Mouse (Mus musculus) embryo, embryonic 10 days (tissue): Measurements from ENCODE around the gene Rfc5.
"Not testable (repeated sequence)": the region's sequence is repeated elsewhere in the genome, so short reads cannot be mapped to it uniquely, and the experiment has no call there.

Experiments
- DNase-seq: peaks from one replicate; pipeline ENCODE4 v3.0.0-alpha.2; 2015; ENCODE audit warnings: low spot score

The Rfc5 gene

DNA sequence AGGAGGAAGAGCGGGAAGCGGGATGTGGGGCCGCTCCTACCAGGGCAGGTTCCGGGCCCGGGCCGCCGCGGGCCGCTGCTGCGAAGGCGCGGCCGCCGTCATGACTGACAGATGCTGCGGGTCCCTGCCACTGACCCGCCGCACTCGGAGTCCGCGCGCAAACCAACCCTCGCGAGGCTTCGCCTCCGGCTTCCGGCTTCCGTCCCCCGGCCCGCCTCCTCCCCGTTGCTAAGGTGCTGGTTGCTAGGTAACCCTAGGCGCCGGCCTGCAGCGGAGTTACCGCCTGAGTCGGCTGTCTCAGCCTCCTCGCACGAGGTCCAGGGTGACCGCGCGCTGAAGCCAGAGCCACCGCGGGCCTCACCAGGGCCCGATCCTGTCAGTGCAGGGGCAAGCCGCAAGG is at the start of gene Rfc5:
TSS of gene Rfc5 (minus strand) at position 171 of the 400 bp plus-strand sequence.
- DNase-seq: peak; percentile 97

DNA sequence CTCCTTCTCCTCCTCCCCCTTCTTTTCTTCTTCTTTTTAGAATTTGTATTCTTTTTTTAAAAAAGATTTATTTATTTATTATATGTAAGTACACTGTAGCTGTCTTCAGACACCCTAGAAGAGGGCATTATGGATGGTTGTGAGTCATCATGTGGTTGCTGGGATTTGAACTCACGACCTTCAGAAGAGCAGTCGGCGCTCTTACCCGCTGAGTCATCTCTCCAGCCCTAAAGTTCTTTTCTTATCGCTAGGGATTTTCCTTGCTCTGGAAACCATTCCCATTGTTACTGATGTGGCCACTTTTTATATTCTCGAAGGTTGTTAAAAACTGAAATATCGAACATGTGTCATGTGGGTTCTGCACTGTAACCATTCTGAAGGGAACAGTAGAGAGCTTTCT is 44.7 kb upstream of the Rfc5 start:
- DNase-seq: not testable (repeated sequence)

DNA sequence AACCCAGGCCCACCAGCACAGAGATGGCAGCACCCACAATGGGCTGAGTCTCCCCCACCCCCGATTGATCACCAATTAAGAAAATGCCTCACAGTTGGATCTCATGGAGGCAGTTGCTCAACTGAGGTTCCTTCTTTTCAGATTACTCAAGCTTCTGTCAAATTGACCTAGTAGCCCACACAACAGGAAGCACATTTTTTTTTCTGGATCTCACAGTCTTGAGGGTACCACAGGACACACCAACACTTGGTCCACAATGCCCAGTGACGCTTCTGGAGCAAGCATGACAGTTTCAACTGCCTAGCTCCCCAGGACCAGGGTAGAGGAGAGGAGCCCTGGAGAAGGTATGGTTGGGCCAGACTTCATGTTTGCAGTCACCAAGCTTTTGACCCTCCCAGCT is 28.6 kb upstream of the Rfc5 start:
- DNase-seq: no peak

DNA sequence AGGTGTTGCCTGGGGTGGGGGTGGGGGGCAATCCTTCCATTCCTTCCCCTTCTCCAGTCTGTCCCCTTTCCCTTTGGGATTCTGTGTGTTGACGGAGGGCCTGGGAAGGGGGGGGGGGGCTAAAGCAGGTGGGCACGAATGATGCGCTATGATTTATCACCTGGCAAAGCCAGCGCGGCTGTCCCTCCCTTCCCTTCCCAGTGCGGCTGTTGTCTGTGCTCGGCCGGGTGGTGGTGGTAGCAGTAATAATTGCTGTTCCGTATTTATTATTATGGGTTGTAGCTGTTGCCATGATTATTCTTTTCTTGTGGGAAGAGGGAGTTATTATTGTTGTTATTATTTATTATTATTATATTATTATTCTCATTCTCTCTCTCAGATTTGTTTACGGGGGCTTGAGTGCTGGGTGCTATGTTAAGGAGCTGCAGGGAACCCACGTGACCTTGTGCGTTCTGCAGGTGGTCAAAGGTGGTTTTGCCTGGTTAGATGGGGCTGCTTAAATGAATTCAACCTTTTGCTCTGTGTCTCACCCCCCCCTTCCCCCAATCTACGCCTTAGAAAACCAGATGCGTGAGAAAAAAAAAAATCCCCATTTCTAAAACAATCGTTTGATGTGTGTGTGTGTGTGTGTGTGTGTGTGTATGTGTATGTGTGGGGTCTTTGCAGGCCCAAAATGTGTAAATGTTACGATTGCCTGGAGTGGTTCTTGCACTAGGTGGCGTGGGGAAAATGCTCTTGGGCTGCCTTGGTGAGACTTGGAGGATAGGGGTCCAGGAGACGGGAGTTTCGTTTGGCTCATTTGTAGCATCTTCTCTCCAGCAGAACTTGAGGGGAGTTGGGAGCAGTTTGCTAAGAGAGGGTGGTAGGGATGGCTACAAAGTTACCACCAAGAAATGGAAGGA is 26.4 kb upstream of the Rfc5 start:
- no peak for DNase-seq

DNA sequence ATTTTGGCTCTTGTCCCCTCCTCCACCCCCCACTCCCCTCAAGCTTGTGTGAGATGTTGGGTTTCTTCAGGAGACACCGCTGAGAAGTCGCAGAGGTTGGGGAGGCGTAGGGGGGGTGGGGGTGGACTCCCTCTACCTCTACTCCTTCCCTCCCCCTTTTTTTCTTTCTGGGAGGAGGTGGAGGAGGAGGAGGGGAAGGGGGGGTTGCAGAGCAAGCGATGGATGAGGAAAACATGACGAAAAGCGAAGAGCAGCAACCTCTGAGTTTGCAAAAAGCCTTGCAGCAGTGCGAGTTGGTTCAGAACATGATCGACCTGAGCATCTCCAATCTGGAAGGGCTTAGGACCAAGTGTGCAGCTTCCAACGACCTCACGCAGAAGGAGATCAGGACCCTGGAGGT is 25.8 kb upstream of the Rfc5 start:
- peak; percentile 7 for DNase-seq

DNA sequence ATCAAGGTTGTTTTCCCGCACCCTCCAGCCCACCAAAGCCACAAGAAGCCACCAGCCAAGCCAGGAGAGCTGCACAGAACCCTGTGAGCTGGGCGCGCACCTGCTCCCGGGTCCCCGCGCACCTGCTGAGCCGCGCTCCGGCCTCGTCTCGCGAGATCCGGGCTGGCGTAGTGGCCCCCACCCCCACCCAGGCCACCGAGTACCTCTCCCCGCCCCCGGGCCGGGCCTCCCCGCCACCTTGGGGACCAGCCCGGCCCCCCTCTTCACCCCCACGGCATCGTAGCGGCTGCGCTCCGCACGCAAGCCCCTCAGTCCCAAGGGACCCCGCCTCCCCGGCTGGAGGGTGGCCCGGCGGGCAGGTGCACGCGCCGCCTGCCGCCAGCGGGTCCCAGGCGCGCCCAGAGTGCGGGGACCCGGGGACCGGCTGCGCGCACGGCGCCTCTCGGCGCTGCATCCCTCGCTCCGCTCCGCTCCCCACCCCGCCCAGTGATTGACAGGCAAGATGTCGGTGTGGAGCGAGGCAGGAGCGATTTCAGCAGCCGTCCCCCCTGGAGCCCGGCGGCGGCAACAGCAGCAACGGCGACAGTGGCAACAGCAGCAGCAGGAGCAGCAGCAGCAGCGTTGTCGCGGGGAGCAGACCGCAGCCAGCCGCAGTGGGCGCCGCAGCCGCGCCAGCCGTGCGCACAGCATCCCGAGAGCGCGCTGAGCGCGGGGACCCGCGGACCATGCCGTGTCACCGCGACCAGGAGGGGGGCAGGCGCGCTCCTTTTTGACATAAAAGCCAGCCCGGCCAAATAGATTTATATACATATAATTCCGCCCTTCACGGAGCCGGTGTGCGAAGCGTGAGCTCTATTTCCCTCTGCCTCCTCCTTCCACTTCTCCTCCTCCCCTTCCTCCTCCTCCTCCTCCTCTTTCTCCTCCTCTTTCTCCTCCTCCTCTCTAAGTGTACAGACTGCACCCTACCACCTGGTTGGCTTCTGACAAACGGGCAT is 25.0 kb upstream of the Rfc5 start, which contains the start of gene Ksr2:
TSS of gene Ksr2 (plus strand) at position 494 of the 995 bp plus-strand sequence.
- DNase-seq: peak; percentile 58

DNA sequence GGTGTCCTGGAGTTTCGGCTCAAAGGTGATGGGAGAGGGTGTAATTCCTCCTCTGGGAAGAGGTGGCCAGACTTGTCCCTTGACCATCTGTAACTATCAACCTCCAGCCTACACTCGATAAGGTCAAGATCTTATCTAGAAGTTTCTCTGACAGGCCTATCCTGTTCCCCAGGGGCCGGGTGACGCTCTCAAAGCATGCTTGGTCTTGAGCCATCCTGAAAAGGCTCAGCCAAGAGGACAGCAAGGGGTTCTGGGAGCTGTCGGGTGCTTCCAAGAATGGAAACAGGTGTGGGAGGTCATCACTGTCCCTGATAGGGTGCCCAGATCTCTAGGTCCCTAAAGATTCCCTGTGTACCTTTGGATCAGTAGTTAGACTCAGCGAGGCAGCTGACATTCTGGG is 20.5 kb upstream of the Rfc5 start:
- no peak for DNase-seq

DNA sequence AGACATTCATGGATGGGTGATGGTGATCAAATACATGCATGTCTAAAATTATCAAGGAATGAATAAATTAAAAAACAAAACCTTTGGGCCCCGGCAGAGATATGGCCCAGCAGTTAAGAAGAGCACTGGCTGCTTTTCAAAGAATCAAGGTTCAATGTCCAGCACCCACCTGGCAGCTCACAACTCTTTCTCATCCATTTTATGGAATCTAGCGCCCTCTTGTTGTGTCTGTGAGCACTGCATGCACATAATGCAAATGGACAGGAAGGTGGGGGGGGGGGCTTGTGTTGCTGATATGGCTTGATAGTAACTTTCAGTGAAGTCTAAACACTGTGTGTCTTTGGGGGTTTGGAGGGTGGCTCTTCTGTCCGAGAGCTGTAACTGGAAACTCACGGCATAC is 19.4 kb upstream of the Rfc5 start:
- DNase-seq: peak; percentile 29

DNA sequence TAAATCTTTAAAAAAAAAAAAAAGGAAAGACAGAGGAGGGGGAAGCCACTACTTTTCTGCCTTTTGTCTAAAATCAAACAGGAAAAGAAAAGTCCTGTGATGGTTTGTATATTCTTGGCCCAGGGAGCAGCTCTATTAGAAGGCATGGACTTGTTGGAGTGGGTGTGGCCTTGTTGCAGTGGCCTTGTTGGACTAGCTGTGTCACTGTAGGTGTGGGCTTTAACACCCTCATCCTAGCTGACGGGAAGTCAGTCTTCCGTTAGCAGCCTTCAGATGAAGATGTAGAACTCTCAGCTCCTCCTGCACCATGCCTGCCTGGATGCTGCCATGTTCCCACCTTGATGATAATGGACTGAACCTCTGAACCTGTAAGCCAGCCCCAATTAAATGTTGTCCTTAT is 15.8 kb upstream of the Rfc5 start:
- DNase-seq: not testable (repeated sequence)

DNA sequence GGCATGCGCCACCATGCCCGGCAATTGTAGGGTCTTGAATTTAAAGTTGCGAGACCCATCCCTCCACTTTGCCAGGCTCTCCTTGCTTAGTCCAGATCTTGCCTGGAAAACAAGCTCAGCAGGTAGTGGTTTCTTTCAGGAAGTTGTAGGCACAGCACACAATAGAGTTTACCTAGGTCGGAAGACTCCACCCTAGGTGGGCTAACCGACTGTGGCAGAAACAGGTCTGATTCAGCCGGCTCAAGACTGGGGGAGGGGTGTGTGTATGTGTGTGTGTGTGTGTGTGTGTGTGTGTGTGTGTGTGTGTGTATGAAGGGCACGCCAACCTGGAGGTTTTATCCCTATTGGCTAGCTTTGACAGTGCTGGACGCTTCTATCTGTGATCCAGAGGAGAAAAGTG is 14.8 kb upstream of the Rfc5 start:
- no peak for DNase-seq

DNA sequence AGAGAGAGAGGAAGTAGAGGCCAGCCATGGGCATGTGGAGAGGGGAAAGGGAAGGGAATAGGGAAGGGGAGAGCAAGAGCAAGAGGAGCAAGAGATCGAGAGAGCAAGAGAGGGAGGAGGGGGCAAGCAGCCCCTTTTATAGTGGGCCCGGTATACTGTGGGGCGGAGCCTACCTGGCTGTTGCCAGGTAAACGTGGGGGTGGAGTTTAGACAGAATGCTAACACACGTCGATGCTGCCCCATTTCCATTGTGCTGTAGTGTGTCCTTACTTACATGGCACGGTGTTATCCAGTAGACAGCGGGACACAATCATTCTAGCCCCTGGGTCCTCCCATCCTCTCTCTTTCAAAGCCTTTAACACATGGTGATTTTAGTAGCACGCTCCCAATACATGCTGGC is 10.4 kb upstream of the Rfc5 start:
- DNase-seq: no peak

DNA sequence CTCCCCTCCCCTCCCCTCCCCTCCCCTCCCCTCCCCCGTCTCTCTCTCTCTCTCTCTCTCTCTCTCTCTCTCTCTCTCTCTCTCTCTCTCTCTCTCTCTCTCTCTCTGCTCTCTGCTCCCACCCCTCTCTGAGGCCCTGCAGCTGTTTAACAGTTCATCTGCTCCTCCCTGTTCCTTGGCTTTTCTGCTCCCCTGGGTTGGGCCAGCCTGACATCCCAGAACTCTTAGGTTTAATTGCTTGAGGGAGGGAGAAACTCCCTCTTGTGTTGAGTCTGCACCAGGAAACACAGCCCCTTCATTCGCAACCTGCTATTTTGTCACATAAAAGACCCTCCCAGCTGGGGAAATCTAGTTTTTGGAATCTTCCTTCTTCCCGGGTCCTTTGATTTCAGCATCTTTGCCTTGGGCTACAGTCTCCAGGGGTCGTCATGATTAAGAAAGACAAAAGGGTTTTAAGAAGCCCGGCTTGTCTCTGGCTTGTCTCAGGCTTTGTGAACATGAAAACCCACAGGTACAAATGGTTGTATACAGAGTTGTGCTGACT is 9.2 kb upstream of the Rfc5 start:
- DNase-seq: no peak

DNA sequence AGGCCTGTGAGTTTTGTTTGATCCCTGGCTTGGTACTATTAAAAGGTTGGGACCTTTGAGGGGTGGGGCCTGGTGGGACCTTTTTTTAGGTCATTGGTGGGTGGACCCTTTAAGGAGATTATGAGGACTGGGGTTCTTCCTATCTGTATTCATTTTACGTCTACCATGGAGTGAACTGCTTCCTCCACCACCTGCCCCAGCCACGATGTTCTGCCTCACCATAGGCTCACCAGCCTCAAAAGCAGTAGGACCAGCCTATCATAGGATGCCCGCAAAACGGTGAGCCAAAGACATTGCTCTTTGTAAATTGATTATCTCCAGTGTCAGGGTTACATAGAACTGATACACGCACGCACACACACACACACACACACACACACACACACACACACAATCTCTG is 8.5 kb upstream of the Rfc5 start:
- no peak for DNase-seq

DNA sequence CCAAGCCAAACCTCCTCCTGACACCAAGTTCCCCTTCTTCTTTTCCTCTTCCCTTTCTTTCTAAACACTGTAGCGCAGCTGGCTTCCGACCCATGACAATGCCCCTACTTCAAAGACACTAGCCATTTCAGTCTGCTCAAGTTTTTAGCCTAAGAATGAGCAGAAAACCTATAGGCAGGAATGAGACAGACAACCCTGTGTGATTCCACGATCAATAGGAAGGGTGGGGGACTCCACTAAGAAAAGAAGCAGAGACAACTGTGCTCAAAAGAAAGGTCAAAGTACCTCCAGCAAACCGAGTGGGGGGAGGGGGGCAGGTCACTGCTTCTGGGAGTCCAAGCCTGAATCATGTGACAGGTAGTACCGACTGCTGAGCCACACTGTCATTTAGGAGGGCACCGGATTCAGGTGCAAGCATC is 7.8 kb upstream of the Rfc5 start:
- DNase-seq: no peak

DNA sequence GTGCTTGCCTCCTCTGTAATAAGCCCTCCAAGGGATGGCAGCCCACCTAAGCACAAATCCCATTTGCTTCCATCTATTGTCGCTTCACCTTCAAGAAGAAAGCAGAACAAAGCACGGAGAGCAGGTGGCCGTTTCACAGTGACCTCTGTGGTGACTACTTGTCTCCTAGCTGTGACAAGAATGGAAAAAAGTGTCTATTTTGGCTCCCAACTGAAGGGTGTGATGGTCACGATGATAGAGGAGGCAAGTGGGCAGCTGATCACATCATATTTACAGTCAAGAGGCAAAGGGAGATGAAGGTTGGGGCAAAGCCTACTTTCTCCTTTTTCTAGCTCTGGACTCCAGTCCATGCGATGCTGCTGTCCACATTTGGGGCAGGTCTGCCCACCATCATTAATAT is 7.0 kb upstream of the Rfc5 start:
- DNase-seq: no peak

DNA sequence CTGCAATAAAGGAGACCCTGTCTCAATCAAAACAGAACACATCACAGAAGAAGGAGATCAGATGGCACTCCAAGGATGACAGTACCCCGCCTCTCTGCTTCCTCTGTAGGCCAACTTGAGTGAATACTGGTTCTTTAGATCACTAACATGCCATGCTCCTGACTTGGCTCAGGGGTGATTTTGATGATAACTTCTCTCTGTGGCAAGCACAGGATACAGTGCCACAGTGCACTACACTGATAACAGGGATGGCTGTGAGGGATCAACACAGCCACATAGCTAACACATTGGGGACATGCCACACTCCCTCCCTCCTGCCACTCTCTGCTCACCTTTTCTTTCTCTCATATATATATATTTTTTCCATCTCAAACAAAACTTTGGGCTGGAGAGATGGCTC is 2.0 kb upstream of the Rfc5 start:
- no peak for DNase-seq

DNA sequence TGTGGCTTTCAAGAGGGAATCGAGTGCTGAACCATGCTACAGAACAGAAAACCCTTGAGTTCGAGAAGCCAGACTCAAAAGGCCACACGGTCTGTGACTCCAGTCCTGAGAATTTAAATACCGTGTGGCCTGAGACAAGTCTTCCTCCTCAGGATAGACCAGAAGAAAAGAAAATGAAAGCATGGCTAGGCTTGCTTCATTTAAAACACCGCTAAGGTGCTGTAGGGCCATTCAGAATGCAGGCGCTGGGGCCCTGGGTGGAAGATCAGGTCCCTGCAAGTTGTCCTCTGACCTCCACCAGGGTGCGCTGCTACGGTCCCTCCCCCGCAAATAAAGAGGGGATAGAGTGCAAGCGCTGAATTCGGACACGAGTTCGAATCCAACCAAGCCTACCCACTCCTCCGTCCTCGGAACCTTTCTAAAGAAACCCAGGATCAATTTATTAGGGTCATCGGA is 523 bp downstream of the Rfc5 start:
- DNase-seq: peak; percentile 80

DNA sequence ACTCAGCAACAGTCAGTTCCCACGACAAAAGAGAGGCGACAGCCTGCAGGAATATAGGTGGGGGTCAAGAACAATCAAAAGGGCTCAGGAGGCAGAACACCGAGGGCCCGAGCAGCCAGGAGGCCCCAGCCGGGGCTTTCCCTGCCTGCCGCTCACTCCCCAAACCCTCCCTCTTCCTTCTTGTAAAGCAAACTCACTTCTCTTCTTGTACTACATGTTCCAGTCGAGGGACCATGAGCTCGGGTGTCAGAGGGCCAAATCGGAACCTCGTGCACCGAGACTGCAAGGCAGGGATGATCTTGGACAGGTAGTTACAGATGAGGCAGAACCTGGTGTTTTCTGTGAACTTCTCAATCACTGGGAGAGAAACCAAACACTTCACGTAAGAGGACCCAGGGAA is 5.6 kb downstream of the Rfc5 start:
- DNase-seq: no peak

DNA sequence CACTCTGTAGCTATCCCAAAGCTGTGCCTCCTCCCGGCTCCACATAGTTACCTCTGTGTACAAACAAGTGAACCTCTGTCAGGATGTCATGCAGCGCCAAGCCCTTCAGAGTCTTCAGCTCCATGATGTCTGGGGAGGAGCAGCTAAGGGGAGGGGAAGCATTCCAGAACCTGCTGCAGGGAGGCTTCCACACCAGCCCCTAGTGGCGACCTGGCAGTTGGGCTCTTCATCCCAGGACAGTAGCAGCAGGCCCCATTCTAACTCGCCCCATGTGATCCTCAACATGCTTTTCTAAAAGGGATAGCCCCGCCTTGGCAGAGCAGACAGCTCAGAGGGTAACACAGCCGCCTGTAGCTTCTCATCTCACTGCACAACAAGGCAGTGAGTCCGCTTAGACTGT is 7.1 kb downstream of the Rfc5 start:
- DNase-seq: no peak

DNA sequence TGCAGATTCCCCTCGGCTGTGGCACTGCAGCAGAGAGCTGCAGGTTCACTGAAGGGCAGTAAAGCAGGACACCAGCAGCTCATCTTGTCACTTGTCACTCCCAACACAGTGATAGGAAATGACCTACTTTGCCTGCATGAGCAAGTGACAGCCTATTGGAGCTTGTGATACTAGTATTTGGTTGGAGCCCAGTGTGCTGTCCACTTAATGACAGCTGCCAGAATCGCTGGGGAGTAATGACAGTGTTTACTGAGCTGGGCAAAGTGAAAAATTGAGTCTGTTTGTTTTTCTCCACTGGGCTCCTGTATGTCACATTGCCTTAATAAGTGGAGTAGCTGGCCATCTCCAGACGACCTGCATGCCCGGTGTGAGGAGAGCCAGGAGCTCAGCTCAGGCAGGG is 8.6 kb downstream of the Rfc5 start:
- no peak for DNase-seq

DNA sequence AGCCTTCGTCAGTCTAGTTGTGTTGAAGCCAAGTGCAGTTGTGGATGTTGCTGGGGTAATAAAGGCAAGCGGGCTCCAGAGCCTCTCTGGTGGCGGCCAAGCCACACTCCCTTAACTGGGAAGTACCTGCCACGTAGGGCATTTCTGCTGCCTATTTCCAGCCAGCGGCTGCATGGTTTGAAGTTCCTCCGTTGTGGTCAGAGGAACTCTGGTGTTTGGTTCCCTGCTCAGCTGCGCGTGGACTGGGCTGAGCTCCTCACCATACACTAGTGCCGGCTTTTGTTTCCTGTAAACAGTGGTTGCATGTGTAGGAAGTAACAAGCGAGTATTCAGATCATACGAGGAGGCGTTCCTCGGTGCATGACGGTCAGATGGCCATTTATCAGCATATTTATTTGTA is 11.1 kb downstream of the Rfc5 start:
- DNase-seq: not testable (repeated sequence)

DNA sequence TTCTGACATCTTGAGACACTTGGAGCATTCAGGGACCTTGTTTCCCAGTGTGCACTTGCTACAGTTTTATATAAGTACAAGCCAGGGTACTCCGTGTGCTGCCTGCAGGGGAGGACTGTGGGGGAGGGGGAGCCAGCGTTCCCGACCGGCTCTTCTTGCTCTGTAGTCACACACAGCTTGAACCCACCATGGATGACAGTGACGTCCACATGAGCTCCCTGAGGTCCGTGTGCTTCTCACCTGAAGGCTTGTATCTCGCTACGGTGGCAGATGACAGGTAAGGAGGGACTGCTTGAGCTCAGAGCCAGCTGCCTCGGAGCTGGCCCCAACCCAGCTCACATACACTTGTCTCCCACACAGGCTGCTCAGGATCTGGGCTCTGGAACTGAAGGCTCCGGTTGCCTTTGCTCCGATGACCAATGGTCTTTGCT is 12.5 kb downstream of the Rfc5 start:
- DNase-seq: no peak
